Mouse (Mus musculus) left cerebral cortex, adult 18-20 months (tissue): ENCODE measurements around the gene Tmem246. TPM values are rescaled to one million over a fixed set of nuclear protein-coding genes. Genes with fewer than 3 reads are reported as not detected.
A peak's percentile ranks its signal among the peaks of the same experiment; 100 is the strongest.
"Not testable (repeated sequence)": the region's sequence is repeated elsewhere in the genome, so short reads cannot be mapped to it uniquely, and the experiment has no call there.

Experiments
- DNase-seq, 2 experiments: peaks; one replicate each; pipeline ENCODE4 v3.0.0; 2021 to 2022; ENCODE audit warnings: low spot score in 2 of 2, mixed read lengths in 1 of 2
- long read RNA-seq, 2 experiments: library from polyadenylated mRNA; stranded (forward); transcript quantifications; one replicate each; pipeline ENCODE4 v2.0.0; 2021
- total RNA-seq, 2 experiments: library from RNA; stranded (reverse); gene quantifications; 2 replicates each; pipeline ENCODE4 v1.2.3; 2021

Tmem246 gene
- 10 to 100 TPM; 72.3 to 77.3 TPM for total RNA-seq
- long read RNA-seq, experiment 1, transcript Tmem246-201 (2 exons, 2,989 nt), result major isoform, 77 of 169 reads
- long read RNA-seq, experiment 1, transcript Tmem246-202 (2 exons, 748 nt), result minor isoform, 75 of 169 reads
- long read RNA-seq, experiment 1, partial matches to known transcripts, result 0 of 169 reads
- long read RNA-seq, experiment 1, other reads (novel, unspliced or antisense), result 17 of 169 reads
- long read RNA-seq, experiment 2, transcript Tmem246-201 (2 exons, 2,989 nt), result major isoform, 71 of 166 reads
- long read RNA-seq, experiment 2, transcript Tmem246-202 (2 exons, 748 nt), result minor isoform, 70 of 166 reads
- long read RNA-seq, experiment 2, partial matches to known transcripts, result 0 of 166 reads
- long read RNA-seq, experiment 2, other reads (novel, unspliced or antisense), result 25 of 166 reads

GRCm38 (mm10) chr4:49597183-49598100 lies at the start of gene Tmem246:
Tmem246 (minus strand) TSS chr4:49597876.
- peak; percentile 64 to 73 for DNase-seq

GRCm38 (mm10) chr4:49639913-49640312 lies 42.2 kb upstream of the Tmem246 start:
- DNase-seq, result no peak

- no peak for DNase-seq
These were observed 40.1 kb upstream of the Tmem246 start for GRCm38 (mm10) chr4:49637821-49638220.

GRCm38 (mm10) chr4:49632139-49632481 lies 34.4 kb upstream of the Tmem246 start:
- DNase-seq, result no peak

- peak; percentile 96 for DNase-seq
These were observed 33.9 kb upstream of the Tmem246 start, which contains the start of gene Rnf20 for GRCm38 (mm10) chr4:49631319-49632138. Rnf20 (plus strand) TSS chr4:49632006.

GRCm38 (mm10) chr4:49628941-49629340 lies 31.3 kb upstream of the Tmem246 start:
- no peak for DNase-seq

GRCm38 (mm10) chr4:49626973-49627372 lies 29.3 kb upstream of the Tmem246 start:
- DNase-seq, result peak; percentile 78 to 82

- not testable (repeated sequence) for DNase-seq
These were observed 27.3 kb upstream of the Tmem246 start for GRCm38 (mm10) chr4:49624969-49625368.

- DNase-seq, result no peak
These were observed 26.2 kb upstream of the Tmem246 start for GRCm38 (mm10) chr4:49623916-49624315.

GRCm38 (mm10) chr4:49622272-49622671 lies 24.6 kb upstream of the Tmem246 start:
- no peak for DNase-seq

GRCm38 (mm10) chr4:49619861-49620260 lies 22.2 kb upstream of the Tmem246 start:
- not testable (repeated sequence) for DNase-seq

- no peak for DNase-seq
These were observed 19.2 kb upstream of the Tmem246 start for GRCm38 (mm10) chr4:49616924-49617323.

- DNase-seq, result no peak
These were observed 7.8 kb upstream of the Tmem246 start for GRCm38 (mm10) chr4:49605459-49605858.

GRCm38 (mm10) chr4:49604616-49605015 lies 6.9 kb upstream of the Tmem246 start:
- DNase-seq, result no peak

GRCm38 (mm10) chr4:49604016-49604546 lies 6.4 kb upstream of the Tmem246 start:
- no peak for DNase-seq

GRCm38 (mm10) chr4:49603161-49603560 lies 5.5 kb upstream of the Tmem246 start:
- DNase-seq, result no peak

- peak; percentile 31 to 43 for DNase-seq
These were observed 862 bp downstream of the Tmem246 start for GRCm38 (mm10) chr4:49596846-49597182.

- no peak for DNase-seq
These were observed 7.5 kb downstream of the Tmem246 start for GRCm38 (mm10) chr4:49590152-49590551.

GRCm38 (mm10) chr4:49586811-49587210 lies 10.9 kb downstream of the Tmem246 start:
- no peak for DNase-seq

GRCm38 (mm10) chr4:49585524-49586101 lies 12.1 kb downstream of the Tmem246 start:
- DNase-seq, result no peak
